Mouse (Mus musculus) pancreas, adult 10 weeks (tissue): ENCODE data around the gene Atp5c1. TPM values are rescaled to one million over a fixed set of nuclear protein-coding genes. Genes with fewer than 3 reads are reported as not detected.

Experiments used
- polyA plus RNA-seq: library from polyadenylated mRNA; stranded (reverse); fragments of 350-450 nt; fragmentation: Illumina TruSeq; extraction: RNeasy Lipid Tissue Mini Kit (QIAGEN cat#74804); gene quantifications from one replicate; pipeline ENCODE4 v1.2.3, GENCODE M21; 2015; ENCODE audit warnings: low read depth, low replicate concordance; ENCODE audit not compliant: insufficient read depth

Atp5c1 gene
- 51.8 TPM for polyA plus RNA-seq

GRCm38 (mm10) chr2:10080310-10081010 lies at the start of gene Atp5c1, which contains the start of gene Kin:
TSS of gene Atp5c1 (minus strand) at chr2:10080510.
TSS of gene Kin (plus strand) at chr2:10080593.

GRCm38 (mm10) chr2:10048461-10048860 lies 31.8 kb downstream of the Atp5c1 start, which contains the start of gene Taf3:
TSS of gene Taf3 (minus strand) at chr2:10048596.

Other genes with a start within 250 kb of the Atp5c1 start
- not detected for gene 4930412O13Rik, start 199.3 kb downstream of the Atp5c1 start, polyA plus RNA-seq
- not detected for gene 9230102O04Rik, start 191.0 kb downstream of the Atp5c1 start, polyA plus RNA-seq
- gene Gata3, start 190.5 kb downstream of the Atp5c1 start, polyA plus RNA-seq, result not detected
- 2.5 TPM for gene Taf3, start 31.9 kb downstream of the Atp5c1 start, polyA plus RNA-seq
- 6.9 TPM for gene Kin, start 83 bp upstream of the Atp5c1 start, polyA plus RNA-seq
- 1.9 TPM for gene Itih2, start 50.9 kb upstream of the Atp5c1 start, polyA plus RNA-seq
- 6.4 TPM for gene Itih5, start 73.1 kb upstream of the Atp5c1 start, polyA plus RNA-seq